Mouse (Mus musculus) forebrain, embryonic 16.5 days (tissue): ENCODE measurements around the gene Ctsh. TPM values are rescaled to one million over a fixed set of nuclear protein-coding genes. Genes with fewer than 3 reads are reported as not detected.

Experiments
- ATAC-seq: fragments of 200-750 bp; cut with Nextera tagmentation; 2 replicates; pipeline ENCODE4 v1.8.0; 2017; ENCODE audit warnings: mild to moderate bottlenecking, moderate library complexity
- H3K27ac ChIP-seq: fragments of 300-500 bp; sonication (generic); 2 replicates; pipeline ENCODE4 v1.5.1; 2014; ENCODE audit warnings: low read length, control low read depth
- H3K27me3 ChIP-seq: fragments of 300-500 bp; sonication (generic); replicated peaks from 2 replicates; pipeline ENCODE4 v1.6.1; 2014; ENCODE audit warnings: low read length; ENCODE audit not compliant: control insufficient read depth, insufficient read depth
- H3K36me3 ChIP-seq: fragments of 300-500 bp; sonication (generic); 2 replicates; pipeline ENCODE4 v1.6.1; 2014; ENCODE audit not compliant: control insufficient read depth, insufficient read depth
- H3K4me1 ChIP-seq: fragments of 300-500 bp; sonication (generic); replicated peaks from 2 replicates; pipeline ENCODE4 v1.6.1; 2014; ENCODE audit warnings: low read length; ENCODE audit not compliant: control insufficient read depth, insufficient read depth
- H3K4me2 ChIP-seq: fragments of 300-500 bp; sonication (generic); 2 replicates; pipeline ENCODE4 v1.6.1; 2014; ENCODE audit warnings: mild to moderate bottlenecking, low read length, control low read depth
- H3K4me3 ChIP-seq: fragments of 300-500 bp; sonication (generic); replicated peaks from 2 replicates; pipeline ENCODE4 v1.5.1; 2014; ENCODE audit warnings: mild to moderate bottlenecking, low read length, control low read depth
- H3K9ac ChIP-seq: fragments of 300-500 bp; sonication (generic); replicated peaks from 2 replicates; pipeline ENCODE4 v1.6.1; 2014; ENCODE audit warnings: low read depth, low read length, control low read depth
- H3K9me3 ChIP-seq: fragments of 300-500 bp; sonication (generic); 2 replicates; pipeline ENCODE4 v1.6.1; 2016; ENCODE audit warnings: low read length; ENCODE audit not compliant: control insufficient read depth
- WGBS: fragments of 180-500 bp; shearing (Covaris S2); extraction: QIAGEN DNeasy Blood & Tissue Kit; methylation state at CpG from one replicate; pipeline ENCODE4 v1.1.7; 2014; 5-methylcytosine and 5-hydroxymethylcytosine counted together
- polyA plus RNA-seq: library from polyadenylated mRNA; unstranded; fragments of >200 nt; fragmentation: Nextera tagmentation; extraction: Ambion mirVana; gene quantifications from 2 replicates; pipeline ENCODE4 v1.2.1, GENCODE M21; 2015

Gene Ctsh
- polyA plus RNA-seq, 1 experiment from 2014 or later = 18.9 TPM

DNA sequence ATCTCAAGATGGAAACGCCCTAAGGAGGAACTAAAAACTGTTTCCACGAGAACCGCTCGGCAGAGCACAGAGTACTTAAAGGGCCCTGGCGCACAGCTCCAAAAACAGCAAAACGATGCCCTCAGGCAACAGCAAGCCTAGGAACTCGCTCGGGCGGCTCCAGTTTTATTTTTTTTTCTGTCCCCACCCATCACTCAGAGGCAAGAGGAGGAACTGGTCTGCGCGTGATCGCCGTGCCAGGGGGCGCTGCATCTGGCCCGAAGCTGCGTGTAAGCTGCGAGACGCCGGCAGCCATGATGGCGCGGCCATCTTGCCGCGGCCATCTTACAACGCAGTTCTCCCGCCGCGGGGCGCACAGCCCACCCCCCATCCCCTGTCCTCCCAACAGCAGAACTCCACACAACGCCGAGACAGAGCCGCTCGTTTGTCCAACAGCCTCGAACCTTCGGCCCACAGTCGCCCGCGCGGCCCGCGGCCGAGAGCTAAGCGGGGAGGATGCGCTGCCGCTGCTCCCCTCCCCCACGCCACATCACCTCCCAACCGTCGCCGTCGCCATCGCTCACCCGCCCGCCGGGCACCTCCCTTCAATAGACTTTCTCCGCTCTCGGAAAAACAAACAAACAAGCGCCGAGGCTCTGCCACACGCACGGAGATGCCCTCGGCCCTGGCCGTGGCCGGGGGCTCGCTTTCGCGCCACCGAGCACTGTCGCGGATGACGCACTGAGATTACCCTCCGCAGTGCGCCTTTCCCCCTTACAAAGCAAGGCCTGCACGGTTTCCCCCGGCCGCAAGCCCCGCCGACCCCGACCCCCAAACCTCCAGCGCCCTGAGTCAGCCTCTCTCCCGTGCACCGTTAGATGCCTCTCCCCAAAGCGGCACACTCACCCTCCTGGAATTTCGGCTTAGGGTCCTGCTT, 60.0 kb downstream of the Ctsh start:
- Histone ChIP-seq H3K27ac (peak overlapping the region; percentile 99), H3K9ac (peak overlapping the region; percentile 94), H3K4me3 (peak overlapping the region; percentile 95), H3K4me2 (peak overlapping the region; percentile 76), H3K9me3 (no peaks in the 10 kb centered on the region), H3K27me3 (no peaks in the 10 kb centered on the region), H3K4me1 (peaks cover 27% of the 10 kb centered on the region), H3K36me3 (no peaks in the 10 kb centered on the region)
- peak; percentile 63 for ATAC-seq
- under 1% methylated on average over 82 of the region's 82 CpGs for WGBS

DNA sequence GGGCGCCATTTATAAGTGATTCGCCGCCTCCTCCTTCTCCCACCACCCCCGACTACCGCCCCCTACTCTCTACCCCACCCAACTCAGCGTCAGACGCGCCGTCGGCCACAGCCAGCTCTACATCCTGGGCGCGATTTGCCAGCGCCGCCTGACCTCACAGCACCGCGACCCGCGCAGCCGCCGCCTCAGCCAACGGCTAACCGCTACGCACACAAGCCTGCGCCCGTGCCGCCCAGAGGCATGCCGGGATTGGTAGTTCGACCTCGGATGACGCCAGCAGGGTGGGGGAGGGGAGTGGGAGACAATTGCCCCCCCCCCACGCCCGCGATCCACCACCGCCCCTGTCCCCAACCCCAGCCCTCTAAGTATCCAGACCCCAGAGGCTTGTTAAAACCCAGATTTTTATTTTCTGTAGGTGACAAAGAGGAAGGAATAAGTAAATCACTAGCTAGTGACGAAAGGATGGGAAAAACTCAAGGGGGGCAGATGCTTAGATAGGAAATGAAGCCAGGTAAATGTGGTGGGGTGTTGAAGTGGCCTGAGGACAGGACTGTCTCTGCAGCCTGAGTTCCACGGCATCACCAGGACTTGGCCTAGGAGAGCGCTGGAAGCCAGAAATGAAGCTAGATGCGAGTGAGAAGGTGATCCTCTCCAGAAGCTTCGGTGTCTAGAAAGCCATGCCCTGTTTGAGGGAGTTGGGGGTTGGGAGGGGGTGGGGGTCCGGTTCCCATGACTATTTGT, 60.8 kb downstream of the Ctsh start, which contains the start of gene Morf4l1:
Gene Morf4l1 (minus strand): TSS at position 208 of the 741 bp plus-strand sequence.
- H3K4me2 ChIP-seq = peak within 1 kb of the TSS; percentile 85
- no peaks in the 10 kb centered on the region for H3K36me3 ChIP-seq
- peak within 1 kb of the TSS; percentile 99 for H3K27ac ChIP-seq
- no peaks in the 10 kb centered on the region for H3K27me3 ChIP-seq
- peak within 1 kb of the TSS; percentile 94 for H3K9ac ChIP-seq
- 1% methylated on average over 35 of the region's 40 CpGs for WGBS
- H3K9me3 ChIP-seq = no peaks in the 10 kb centered on the region
- peaks cover 25% of the 10 kb centered on the region for H3K4me1 ChIP-seq
- ATAC-seq = peak; percentile 99
- peak within 1 kb of the TSS; percentile 95 for H3K4me3 ChIP-seq

- no peak overlapping the region for H3K27ac ChIP-seq
Measured at GRCm38 (mm10) chr9:90115308-90115700, 61.4 kb downstream of the Ctsh start.

GRCm38 (mm10) chr9:90117234-90117633, 63.3 kb downstream of the Ctsh start:
- peaks cover 12% of the 10 kb centered on the region for H3K4me1 ChIP-seq
- H3K27me3 ChIP-seq = no peaks in the 10 kb centered on the region
- H3K9me3 ChIP-seq = no peaks in the 10 kb centered on the region
- H3K4me2 ChIP-seq = no peak overlapping the region
- no peak overlapping the region for H3K4me3 ChIP-seq
- H3K9ac ChIP-seq = no peak overlapping the region
- no peak for ATAC-seq
- no peaks in the 10 kb centered on the region for H3K36me3 ChIP-seq
- H3K27ac ChIP-seq = no peak overlapping the region

More at GRCm38 (mm10) chr9:90115308-90115700, 61.4 kb downstream of the Ctsh start:
- no peak for ATAC-seq
- H3K27me3 ChIP-seq = no peaks in the 10 kb centered on the region
- H3K36me3 ChIP-seq = no peaks in the 10 kb centered on the region
- peaks cover 25% of the 10 kb centered on the region for H3K4me1 ChIP-seq
- peak overlapping the region; percentile 95 for H3K4me3 ChIP-seq
- H3K9me3 ChIP-seq = no peaks in the 10 kb centered on the region
- peak overlapping the region; percentile 76 for H3K9ac ChIP-seq
- peak overlapping the region; percentile 85 for H3K4me2 ChIP-seq

GRCm38 (mm10) chr9:90122246-90122740, 68.3 kb downstream of the Ctsh start:
- Histone ChIP-seq H3K9ac (no peak overlapping the region), H3K4me3 (no peak overlapping the region), H3K4me1 (peaks cover 10% of the 10 kb centered on the region; the same call in 1 of the 2 replicates), H3K36me3 (no peaks in the 10 kb centered on the region), H3K9me3 (no peaks in the 10 kb centered on the region), H3K27me3 (no peaks in the 10 kb centered on the region), H3K4me2 (no peak overlapping the region), H3K27ac (no peak overlapping the region)
- WGBS = 73% methylated on average over 4 of the region's 4 CpGs
- no peak for ATAC-seq

- Histone ChIP-seq H3K4me1 (peaks cover 10% of the 10 kb centered on the region; the same call in 1 of the 2 replicates), H3K4me3 (0 out of 2 replicates have a peak overlapping the region, but pooled peaks have one; percentile 1), H3K9me3 (no peaks in the 10 kb centered on the region), H3K36me3 (no peaks in the 10 kb centered on the region), H3K27ac (no peak overlapping the region), H3K9ac (no peak overlapping the region), H3K4me2 (no peak overlapping the region), H3K27me3 (no peaks in the 10 kb centered on the region)
- ATAC-seq = peak; percentile 57
- WGBS = 31% methylated on average over 11 of the region's 11 CpGs
Measured at GRCm38 (mm10) chr9:90124156-90124872, 70.4 kb downstream of the Ctsh start.

DNA sequence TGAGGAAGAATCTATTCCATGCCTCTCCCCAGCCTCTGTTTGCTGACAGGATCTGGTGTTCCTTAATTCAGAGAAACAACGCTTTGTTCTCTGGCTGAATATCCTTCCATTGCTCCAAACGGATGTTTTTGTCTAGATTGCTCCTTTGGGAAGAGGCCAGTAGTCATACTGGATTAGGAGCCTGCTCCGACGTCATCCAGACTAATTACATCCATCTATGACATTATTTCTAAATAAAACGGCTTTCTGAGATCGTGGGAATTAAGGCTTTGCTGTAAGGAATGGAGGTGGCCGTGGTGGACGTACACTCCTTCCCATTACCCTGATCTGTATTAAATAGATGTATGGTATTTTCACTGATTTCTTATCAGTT, 70.9 kb downstream of the Ctsh start:
- H3K4me2 ChIP-seq = no peak overlapping the region
- WGBS = 19% methylated on average over 8 of the region's 8 CpGs
- ATAC-seq = peak; percentile 18
- no peaks in the 10 kb centered on the region for H3K9me3 ChIP-seq
- H3K9ac ChIP-seq = no peak overlapping the region
- H3K4me3 ChIP-seq = 0 out of 2 replicates have a peak overlapping the region, but pooled peaks have one; percentile 1
- H3K36me3 ChIP-seq = no peaks in the 10 kb centered on the region
- peaks cover 10% of the 10 kb centered on the region; the same call in 1 of the 2 replicates for H3K4me1 ChIP-seq
- no peak overlapping the region for H3K27ac ChIP-seq
- H3K27me3 ChIP-seq = no peaks in the 10 kb centered on the region
